Mouse (Mus musculus) megakaryocyte, embryonic 14.5 days (primary cell): Measurements from ENCODE around the gene Ankrd52.

Experiments
- FLI1 ChIP-seq: IDR thresholded peaks from 2 replicates; pipeline ENCODE4 v1.6.1; 2012; ENCODE audit warnings: low read length, inconsistent platforms, mixed read lengths
- GATA1 ChIP-seq: IDR thresholded peaks from 3 replicates; pipeline ENCODE4 v1.6.1; 2012; ENCODE audit warnings: mixed read lengths, low read length, inconsistent platforms, borderline replicate concordance

- TF ChIP-seq FLI1 (no peak), GATA1 (no peak)
Measured at GRCm38 (mm10) chr10:128336195-128336594, 40.7 kb upstream of the Ankrd52 start.
